Mouse (Mus musculus): Measurements from ENCODE around the gene Krt33b. TPM values are rescaled to one million over a fixed set of nuclear protein-coding genes. Genes with fewer than 3 reads are reported as not detected.

Gene Krt33b
- polyA plus RNA-seq (2012; rRNA removed), result not detected in 2 replicates

GRCm38 (mm10) chr11:100029768-100030167, at the start of gene Krt33b:
Krt33b (minus strand) TSS chr11:100029868.

GRCm38 (mm10) chr11:100050451-100050850, 20.8 kb upstream of the Krt33b start, which contains the start of gene Krt31:
Krt31 (minus strand) TSS chr11:100050551.

GRCm38 (mm10) chr11:100041454-100041853, 11.8 kb upstream of the Krt33b start, which contains the start of gene Krt34:
Krt34 (minus strand) TSS chr11:100041554.

GRCm38 (mm10) chr11:100016112-100016511, 13.6 kb downstream of the Krt33b start, which contains the start of gene Krt33a:
Krt33a (minus strand) TSS chr11:100016212.

GRCm38 (mm10) chr11:99993620-99994383, 35.9 kb downstream of the Krt33b start, which contains the start of gene Krtap17-1:
Krtap17-1 (minus strand) TSS chr11:99993994.

GRCm38 (mm10) chr11:99986180-99986647, 43.5 kb downstream of the Krt33b start, which contains the start of gene Krtap16-1:
Krtap16-1 (minus strand) TSS chr11:99986597.

GRCm38 (mm10) chr11:99978953-99979352, 50.7 kb downstream of the Krt33b start, which contains the start of gene Krtap29-1:
Krtap29-1 (minus strand) TSS chr11:99979053.

Other genes with a start within 250 kb of the Krt33b start
- not detected in 2 replicates for gene Krtap4-8, start 249.2 kb downstream of the Krt33b start, polyA plus RNA-seq (2012; rRNA removed)
- not detected in 2 replicates for gene Krtap4-9, start 244.7 kb downstream of the Krt33b start, polyA plus RNA-seq (2012; rRNA removed)
- gene Gm11596, start 236.4 kb downstream of the Krt33b start, polyA plus RNA-seq (2012; rRNA removed), result not detected in 2 replicates
- not detected in 2 replicates for gene Gm11569, start 230.9 kb downstream of the Krt33b start, polyA plus RNA-seq (2012; rRNA removed)
- not detected in 2 replicates for gene Gm11554, start 225.4 kb downstream of the Krt33b start, polyA plus RNA-seq (2012; rRNA removed)
- gene Krtap4-13, start 220.0 kb downstream of the Krt33b start, polyA plus RNA-seq (2012; rRNA removed), result not detected in 2 replicates
- not detected in 2 replicates for gene Gm11564, start 214.2 kb downstream of the Krt33b start, polyA plus RNA-seq (2012; rRNA removed)
- not detected in 2 replicates for gene 2300003K06Rik, start 191.8 kb downstream of the Krt33b start, polyA plus RNA-seq (2012; rRNA removed)
- not detected in 2 replicates for gene Krtap4-16, start 178.3 kb downstream of the Krt33b start, polyA plus RNA-seq (2012; rRNA removed)
- gene Gm11568, start 172.0 kb downstream of the Krt33b start, polyA plus RNA-seq (2012; rRNA removed), result not detected in 2 replicates
- not detected in 2 replicates for gene Gm11559, start 165.4 kb downstream of the Krt33b start, polyA plus RNA-seq (2012; rRNA removed)
- gene Krtap9-1, start 156.5 kb downstream of the Krt33b start, polyA plus RNA-seq (2012; rRNA removed), result not detected in 2 replicates
- gene Gm11567, start 150.7 kb downstream of the Krt33b start, polyA plus RNA-seq (2012; rRNA removed), result not detected in 2 replicates
- gene Krtap31-1, start 121.9 kb downstream of the Krt33b start, polyA plus RNA-seq (2012; rRNA removed), result not detected in 2 replicates
- not detected in 2 replicates for gene Gm11565, start 115.1 kb downstream of the Krt33b start, polyA plus RNA-seq (2012; rRNA removed)
- gene Krtap31-2, start 93.6 kb downstream of the Krt33b start, polyA plus RNA-seq (2012; rRNA removed), result not detected in 2 replicates
- gene Krtap9-5, start 81.4 kb downstream of the Krt33b start, polyA plus RNA-seq (2012; rRNA removed), result not detected in 2 replicates
- not detected in 2 replicates for gene Krtap29-1, start 50.8 kb downstream of the Krt33b start, polyA plus RNA-seq (2012; rRNA removed)
- gene Krtap16-1, start 43.3 kb downstream of the Krt33b start, polyA plus RNA-seq (2012; rRNA removed), result not detected in 2 replicates
- not detected in 2 replicates for gene Krtap17-1, start 35.9 kb downstream of the Krt33b start, polyA plus RNA-seq (2012; rRNA removed)
- gene Krt33a, start 13.7 kb downstream of the Krt33b start, polyA plus RNA-seq (2012; rRNA removed), result not detected in 2 replicates
- gene Krt34, start 11.7 kb upstream of the Krt33b start, polyA plus RNA-seq (2012; rRNA removed), result not detected in 2 replicates
- not detected in 2 replicates for gene Krt31, start 20.7 kb upstream of the Krt33b start, polyA plus RNA-seq (2012; rRNA removed)
- not detected in 2 replicates for gene Krt32, start 58.4 kb upstream of the Krt33b start, polyA plus RNA-seq (2012; rRNA removed)
- not detected in 2 replicates for gene Krt35, start 66.4 kb upstream of the Krt33b start, polyA plus RNA-seq (2012; rRNA removed)
- not detected in 2 replicates for gene Krt36, start 75.8 kb upstream of the Krt33b start, polyA plus RNA-seq (2012; rRNA removed)
- not detected in 2 replicates for gene Krt13, start 91.7 kb upstream of the Krt33b start, polyA plus RNA-seq (2012; rRNA removed)
- gene Krt15, start 106.1 kb upstream of the Krt33b start, polyA plus RNA-seq (2012; rRNA removed), result 0.02 TPM in 1 of 2 replicates, not detected in the other
- 7.7 and 10.3 TPM in 2 replicates for gene Krt19, start 118.8 kb upstream of the Krt33b start, polyA plus RNA-seq (2012; rRNA removed)
- gene Krt9, start 163.4 kb upstream of the Krt33b start, polyA plus RNA-seq (2012; rRNA removed), result not detected in 2 replicates
- gene Krt14, start 177.7 kb upstream of the Krt33b start, polyA plus RNA-seq (2012; rRNA removed), result 0.66 and 0.87 TPM in 2 replicates
- not detected in 2 replicates for gene Krt16, start 219.0 kb upstream of the Krt33b start, polyA plus RNA-seq (2012; rRNA removed)
- 0.17 and 0.23 TPM in 2 replicates for gene Krt17, start 231.2 kb upstream of the Krt33b start, polyA plus RNA-seq (2012; rRNA removed)
- gene Krt42, start 240.0 kb upstream of the Krt33b start, polyA plus RNA-seq (2012; rRNA removed), result not detected in 2 replicates